Mouse (Mus musculus) spleen, adult 18-20 months (tissue): ENCODE measurements around the gene Nemp1.

Experiments used
- DNase-seq, 2 experiments: peaks; one replicate each; pipeline ENCODE4 v3.0.0; 2022; ENCODE audit warnings: mixed read lengths in 2 of 2

The Nemp1 gene

GRCm38 (mm10) chr10:127674794-127675522, 8.3 kb downstream of the Nemp1 start:
- DNase-seq = peak in 1 of 2 experiments; percentile 58

GRCm38 (mm10) chr10:127675859-127676398, 9.2 kb downstream of the Nemp1 start:
- no peak for DNase-seq

- DNase-seq = peak; percentile 81 to 89
These were observed 10.2 kb downstream of the Nemp1 start for GRCm38 (mm10) chr10:127676691-127677548.

- DNase-seq = peak; percentile 47 to 57
These were observed 11.1 kb downstream of the Nemp1 start for GRCm38 (mm10) chr10:127677591-127678336.

GRCm38 (mm10) chr10:127679208-127679607, 12.5 kb downstream of the Nemp1 start:
- no peak for DNase-seq

GRCm38 (mm10) chr10:127679881-127680280, 13.2 kb downstream of the Nemp1 start:
- DNase-seq = no peak

GRCm38 (mm10) chr10:127682886-127683285, 16.2 kb downstream of the Nemp1 start:
- no peak for DNase-seq

GRCm38 (mm10) chr10:127691053-127691452, 24.4 kb downstream of the Nemp1 start:
- no peak for DNase-seq

- DNase-seq = no peak
These were observed 27.9 kb downstream of the Nemp1 start for GRCm38 (mm10) chr10:127694636-127695035.

- no peak for DNase-seq
These were observed 29.1 kb downstream of the Nemp1 start for GRCm38 (mm10) chr10:127695775-127696174.

- no peak for DNase-seq
These were observed 32.3 kb downstream of the Nemp1 start for GRCm38 (mm10) chr10:127698966-127699365.

GRCm38 (mm10) chr10:127703299-127703698, 36.6 kb downstream of the Nemp1 start:
- no peak for DNase-seq

GRCm38 (mm10) chr10:127704293-127704692, 37.6 kb downstream of the Nemp1 start:
- DNase-seq = no peak

- DNase-seq = no peak
These were observed 38.1 kb downstream of the Nemp1 start, which contains the start of gene Myo1a for GRCm38 (mm10) chr10:127704766-127705220. Gene Myo1a, plus strand, starts transcription at chr10:127705170.

- no peak for DNase-seq
These were observed 39.1 kb downstream of the Nemp1 start for GRCm38 (mm10) chr10:127705783-127706182.

GRCm38 (mm10) chr10:127707721-127708120, 41.0 kb downstream of the Nemp1 start:
- no peak for DNase-seq

- no peak for DNase-seq
These were observed 42.2 kb downstream of the Nemp1 start for GRCm38 (mm10) chr10:127708850-127709370.

- no peak for DNase-seq
These were observed 43.6 kb downstream of the Nemp1 start for GRCm38 (mm10) chr10:127710331-127710730.

- no peak for DNase-seq
These were observed 46.0 kb downstream of the Nemp1 start for GRCm38 (mm10) chr10:127712736-127713135.

- no peak for DNase-seq
These were observed 55.1 kb downstream of the Nemp1 start for GRCm38 (mm10) chr10:127721671-127722418.

GRCm38 (mm10) chr10:127724178-127724577, 57.5 kb downstream of the Nemp1 start, which contains the start of gene Tac2:
Gene Tac2, plus strand, starts transcription at chr10:127724478.
- DNase-seq = no peak

GRCm38 (mm10) chr10:127725136-127725535, 58.4 kb downstream of the Nemp1 start:
- no peak for DNase-seq
